Mouse (Mus musculus) Muller cell, postnatal 12 days (primary cell): ENCODE data around the gene Gm17455.
A peak's percentile ranks its signal among the peaks of the same experiment; 100 is the strongest.

Source experiments
- DNase-seq: peaks from one replicate; pipeline ENCODE4 v3.0.0-alpha.2; 2015; ENCODE audit errors: inconsistent ontology term

Gene Gm17455

GRCm38 (mm10) chr10:60373937-60374578 is 25.5 kb upstream of the Gm17455 start:
- DNase-seq: no peak

GRCm38 (mm10) chr10:60376704-60377103 is 22.8 kb upstream of the Gm17455 start:
- no peak for DNase-seq

GRCm38 (mm10) chr10:60379419-60379957 is 20.0 kb upstream of the Gm17455 start:
- DNase-seq: peak; percentile 26

GRCm38 (mm10) chr10:60380229-60380628 is 19.3 kb upstream of the Gm17455 start:
- no peak for DNase-seq

GRCm38 (mm10) chr10:60381142-60381925 is 18.2 kb upstream of the Gm17455 start:
- no peak for DNase-seq

GRCm38 (mm10) chr10:60388332-60388731 is 11.2 kb upstream of the Gm17455 start:
- no peak for DNase-seq

GRCm38 (mm10) chr10:60389447-60389865 is 10.1 kb upstream of the Gm17455 start:
- DNase-seq: no peak

GRCm38 (mm10) chr10:60390177-60390903 is 9.2 kb upstream of the Gm17455 start:
- no peak for DNase-seq

- DNase-seq: no peak
These were observed 8.6 kb upstream of the Gm17455 start for GRCm38 (mm10) chr10:60390904-60391420.

GRCm38 (mm10) chr10:60391661-60392060 is 7.9 kb upstream of the Gm17455 start:
- no peak for DNase-seq

- DNase-seq: no peak
These were observed 4.6 kb upstream of the Gm17455 start for GRCm38 (mm10) chr10:60394936-60395335.

- peak; percentile 65 for DNase-seq
These were observed 3.9 kb upstream of the Gm17455 start for GRCm38 (mm10) chr10:60395605-60396004.

- DNase-seq: no peak
These were observed 1.3 kb upstream of the Gm17455 start for GRCm38 (mm10) chr10:60398051-60398814.

GRCm38 (mm10) chr10:60400507-60401295 is 1.2 kb downstream of the Gm17455 start:
- no peak for DNase-seq

GRCm38 (mm10) chr10:60405460-60406177 is 6.1 kb downstream of the Gm17455 start:
- peak; percentile 42 for DNase-seq

- DNase-seq: peak; percentile 24
These were observed 8.3 kb downstream of the Gm17455 start for GRCm38 (mm10) chr10:60407831-60408230.

GRCm38 (mm10) chr10:60411794-60412193 is 12.3 kb downstream of the Gm17455 start:
- DNase-seq: no peak

GRCm38 (mm10) chr10:60413756-60414155 is 14.2 kb downstream of the Gm17455 start:
- DNase-seq: no peak

GRCm38 (mm10) chr10:60417041-60417440 is 17.5 kb downstream of the Gm17455 start:
- DNase-seq: peak; percentile 49

- DNase-seq: peak; percentile 51
These were observed 18.6 kb downstream of the Gm17455 start for GRCm38 (mm10) chr10:60418137-60418536.
